Mouse (Mus musculus): ENCODE measurements around the gene Ccdc9b. TPM values are rescaled to one million over a fixed set of nuclear protein-coding genes. Genes with fewer than 3 reads are reported as not detected.

Gene Ccdc9b
- polyA plus RNA-seq, 1 experiment, result not detected

DNA sequence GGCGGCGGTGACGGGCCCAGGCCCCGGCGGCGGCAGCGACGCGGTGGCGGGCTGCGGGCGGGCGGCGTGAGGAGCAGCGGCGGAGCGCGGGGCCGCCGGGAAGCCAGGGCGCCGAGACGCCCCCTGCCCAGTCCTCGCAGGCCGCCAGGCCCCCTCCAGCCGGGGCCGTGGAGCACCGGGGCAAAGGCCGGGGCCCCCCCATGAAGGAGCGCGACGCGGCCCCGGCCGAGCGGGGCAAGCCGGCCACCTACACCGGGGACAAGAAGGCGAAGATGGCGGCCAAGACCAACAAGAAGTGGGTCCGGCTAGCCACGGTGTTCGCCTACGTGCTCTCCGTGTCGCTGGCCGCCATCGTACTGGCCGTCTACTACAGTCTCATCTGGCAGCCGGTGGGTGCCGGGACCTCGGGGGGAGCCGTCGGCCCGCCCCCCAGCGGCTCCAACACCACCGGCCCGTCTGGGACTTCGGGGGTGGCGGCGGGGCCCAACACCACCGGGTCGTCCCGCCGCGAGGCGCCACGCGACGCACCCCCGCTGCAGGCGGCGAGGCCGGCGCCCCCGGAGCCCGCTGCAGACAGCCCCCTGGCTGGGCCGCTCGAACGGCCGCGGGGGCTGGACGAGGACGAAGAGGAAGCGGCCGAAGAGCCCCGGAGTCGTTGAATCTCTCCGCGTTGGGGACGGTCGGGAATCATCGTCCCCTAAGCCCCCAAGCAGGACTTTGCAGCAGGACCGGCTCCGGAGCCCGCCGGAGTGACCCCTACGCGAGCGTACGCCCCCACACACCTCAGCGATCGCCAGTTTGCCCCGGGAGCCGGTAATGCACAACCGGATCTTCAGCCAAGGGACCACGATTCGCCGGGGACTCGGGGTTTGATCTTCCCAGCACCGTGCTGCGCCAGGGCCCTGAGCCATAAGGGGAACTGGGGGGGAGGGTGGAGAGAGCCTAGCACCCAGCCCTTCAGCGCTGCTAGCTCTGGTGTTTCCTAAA, 16.3 kb downstream of the Ccdc9b start:
- Histone ChIP-seq H3K4me1 (ENCODE audit: control insufficient read depth) (peaks cover 68% of the 10 kb centered on the region), H3K36me3 (ENCODE audit: control insufficient read depth) (peaks cover 38% of the 10 kb centered on the region), H3K9me3 (ENCODE audit: control insufficient read depth, low read length) (no peaks in the 10 kb centered on the region), H3K4me3 (replicated peaks) (peak overlapping the region; percentile 91), H3K27me3 (ENCODE audit: control insufficient read depth) (peaks cover 19% of the 10 kb centered on the region)
- no peak for TF ChIP-seq GATA1 (IDR thresholded peaks at IDR 0.05; ENCODE audit: low read length)
- TF ChIP-seq TAL1 (IDR thresholded peaks at IDR 0.05; ENCODE audit: low read length), result no peak

DNA sequence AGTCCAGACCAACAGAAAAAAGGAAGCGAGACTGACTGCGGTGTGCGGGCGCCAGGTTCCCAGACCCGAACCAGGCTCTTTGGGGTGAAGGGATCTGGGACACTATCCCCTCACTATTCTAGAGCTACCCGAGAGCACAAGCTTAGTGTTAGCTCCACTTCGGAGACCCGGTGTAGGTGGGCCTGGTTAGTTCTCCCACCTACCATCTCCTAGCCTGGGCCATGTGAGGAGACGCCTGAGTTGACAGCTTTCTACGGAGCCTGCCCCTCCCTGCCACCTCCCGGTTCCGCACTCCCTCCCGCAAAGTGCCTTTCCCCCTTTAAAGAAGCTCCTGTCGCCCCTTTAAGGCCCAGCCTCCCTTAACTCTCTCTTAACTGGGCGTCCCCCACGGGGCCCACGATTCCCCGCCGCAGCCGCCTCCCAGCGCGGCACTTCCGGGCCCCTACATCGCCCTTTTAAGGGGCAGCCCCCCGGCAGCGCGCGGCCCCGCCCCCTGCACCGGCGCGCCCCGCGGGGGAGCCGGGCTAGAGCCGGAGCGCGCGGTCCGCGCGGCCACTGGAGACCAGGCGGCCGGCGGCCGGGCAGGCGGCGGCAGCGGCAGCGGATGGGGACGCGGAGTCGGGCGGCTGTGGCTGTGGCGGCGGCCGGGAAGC, 17.1 kb downstream of the Ccdc9b start, which contains the start of gene Inafm2:
Gene Inafm2 (plus strand): TSS at position 527 of the 653 bp plus-strand sequence.
- TF ChIP-seq GATA1 (IDR thresholded peaks at IDR 0.05; ENCODE audit: low read length) (no peak), TAL1 (IDR thresholded peaks at IDR 0.05; ENCODE audit: low read length) (no peak)
- Histone ChIP-seq H3K36me3 (ENCODE audit: control insufficient read depth) (peaks cover 32% of the 10 kb centered on the region), H3K27me3 (ENCODE audit: control insufficient read depth) (peaks cover 19% of the 10 kb centered on the region), H3K9me3 (ENCODE audit: control insufficient read depth, low read length) (no peaks in the 10 kb centered on the region), H3K4me1 (ENCODE audit: control insufficient read depth) (peaks cover 63% of the 10 kb centered on the region), H3K4me3 (replicated peaks) (peak within 1 kb of the TSS; percentile 91)

DNA sequence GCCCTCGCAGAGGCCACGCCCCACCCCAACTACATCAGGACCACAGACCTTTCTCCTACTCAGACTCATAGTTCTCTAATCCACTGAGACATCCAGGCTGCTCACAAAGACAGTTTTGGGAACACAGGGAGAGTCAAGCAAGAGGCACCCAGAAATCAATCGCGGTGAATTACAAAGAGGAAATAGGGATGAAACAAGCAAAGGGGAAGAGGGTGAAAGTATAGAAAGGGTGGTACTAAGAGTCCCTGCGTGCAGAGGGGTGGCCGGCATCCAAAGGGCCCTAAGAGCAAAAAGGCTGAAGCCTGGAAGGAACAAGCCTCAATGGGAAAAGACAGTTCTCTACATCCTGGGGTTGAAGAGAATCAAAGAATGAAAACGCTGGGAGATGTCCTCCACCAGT, 17.8 kb downstream of the Ccdc9b start:
- TF ChIP-seq GATA1 (IDR thresholded peaks at IDR 0.05; ENCODE audit: low read length) (no peak), TAL1 (IDR thresholded peaks at IDR 0.05; ENCODE audit: low read length) (no peak)
- Histone ChIP-seq H3K4me3 (replicated peaks) (peak overlapping the region; percentile 91), H3K27me3 (ENCODE audit: control insufficient read depth) (peaks cover 19% of the 10 kb centered on the region), H3K9me3 (ENCODE audit: control insufficient read depth, low read length) (no peaks in the 10 kb centered on the region), H3K36me3 (ENCODE audit: control insufficient read depth) (peaks cover 24% of the 10 kb centered on the region), H3K4me1 (ENCODE audit: control insufficient read depth) (peaks cover 55% of the 10 kb centered on the region)

DNA sequence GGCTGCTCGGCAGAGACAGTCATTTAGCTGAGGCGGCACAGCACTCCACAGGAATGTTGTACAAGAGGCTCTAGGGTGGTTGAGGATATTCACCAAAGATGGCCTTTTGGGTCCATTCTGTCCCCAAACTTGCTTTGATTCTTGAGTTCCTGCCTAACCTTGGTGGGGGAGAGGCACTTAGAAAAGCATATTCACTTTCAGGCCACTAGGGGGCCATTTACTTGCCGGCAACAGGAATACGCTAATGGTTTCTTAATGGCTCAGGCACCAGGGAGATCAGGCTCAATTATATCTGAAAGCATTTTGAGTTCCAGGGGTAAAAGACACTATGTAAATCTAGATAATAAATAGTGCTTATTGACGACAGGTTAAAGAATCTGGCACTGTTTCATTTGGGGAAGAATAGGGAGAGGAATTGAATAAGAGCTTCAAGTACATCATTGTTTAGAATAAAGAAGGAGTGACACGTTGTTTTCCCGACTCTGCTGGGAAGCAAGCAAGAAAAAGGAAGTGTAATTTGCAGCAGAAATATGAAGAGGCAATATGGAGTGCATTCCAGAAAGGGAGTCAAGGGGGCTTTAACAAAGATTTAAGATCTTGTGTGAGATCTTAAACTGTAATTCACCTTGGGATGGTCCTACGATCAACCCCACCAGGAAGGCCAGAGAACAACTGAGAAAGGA, 19.1 kb downstream of the Ccdc9b start:
- peaks cover 19% of the 10 kb centered on the region for H3K27me3 ChIP-seq (ENCODE audit: control insufficient read depth)
- H3K4me3 ChIP-seq (replicated peaks), result no peak overlapping the region
- H3K4me1 ChIP-seq (ENCODE audit: control insufficient read depth), result peaks cover 43% of the 10 kb centered on the region
- H3K36me3 ChIP-seq (ENCODE audit: control insufficient read depth), result peaks cover 12% of the 10 kb centered on the region
- TF ChIP-seq GATA1 (IDR thresholded peaks at IDR 0.05; ENCODE audit: low read length), result no peak
- no peak for TF ChIP-seq TAL1 (IDR thresholded peaks at IDR 0.05; ENCODE audit: low read length)
- no peaks in the 10 kb centered on the region for H3K9me3 ChIP-seq (ENCODE audit: control insufficient read depth, low read length)

DNA sequence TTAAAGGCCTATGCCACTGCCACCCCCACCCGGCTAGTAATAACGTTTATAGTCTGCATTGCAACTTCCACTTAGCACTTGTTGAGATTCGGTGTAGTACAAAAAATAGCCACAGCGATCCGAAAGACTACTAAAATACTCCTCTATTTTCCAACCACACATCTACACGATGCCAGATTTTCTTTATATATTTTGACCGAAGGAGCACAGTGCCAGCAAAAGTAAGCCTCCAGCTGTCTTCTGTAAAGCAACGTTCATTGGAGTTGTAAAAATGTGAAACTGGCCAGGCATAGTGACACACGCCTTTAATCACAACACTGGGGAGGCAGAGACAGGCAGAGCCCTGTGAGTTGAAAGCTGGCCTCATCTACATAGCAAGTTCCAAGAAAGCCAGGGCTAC, 21.3 kb downstream of the Ccdc9b start:
- TF ChIP-seq GATA1 (IDR thresholded peaks at IDR 0.05; ENCODE audit: low read length) (no peak), TAL1 (IDR thresholded peaks at IDR 0.05; ENCODE audit: low read length) (no peak)
- Histone ChIP-seq H3K4me1 (ENCODE audit: control insufficient read depth) (peaks cover 22% of the 10 kb centered on the region), H3K9me3 (ENCODE audit: control insufficient read depth, low read length) (no peaks in the 10 kb centered on the region), H3K4me3 (replicated peaks) (no peak overlapping the region), H3K27me3 (ENCODE audit: control insufficient read depth) (peaks cover 19% of the 10 kb centered on the region), H3K36me3 (ENCODE audit: control insufficient read depth) (no peaks in the 10 kb centered on the region)

DNA sequence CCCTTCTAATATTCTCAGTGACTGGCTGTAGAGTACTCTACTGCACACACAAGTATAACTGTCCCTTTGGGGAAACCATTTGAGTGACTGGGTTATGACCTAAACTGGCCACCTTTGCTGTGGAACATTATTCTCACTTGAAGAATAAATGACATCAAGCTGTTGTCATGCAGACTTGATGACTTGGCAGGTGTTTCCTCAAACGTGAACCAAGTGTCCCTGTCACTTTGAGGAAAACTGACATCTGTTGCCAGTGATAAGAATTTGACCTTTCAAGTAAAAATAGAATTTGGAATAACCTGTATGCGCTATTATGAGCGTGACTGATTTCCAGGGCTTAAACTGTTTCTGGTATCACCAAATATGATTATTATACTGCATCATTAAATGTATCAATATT, 22.1 kb downstream of the Ccdc9b start:
- H3K4me1 ChIP-seq (ENCODE audit: control insufficient read depth), result peaks cover 18% of the 10 kb centered on the region
- no peaks in the 10 kb centered on the region for H3K9me3 ChIP-seq (ENCODE audit: control insufficient read depth, low read length)
- H3K4me3 ChIP-seq (replicated peaks), result no peak overlapping the region
- no peak for TF ChIP-seq GATA1 (IDR thresholded peaks at IDR 0.05; ENCODE audit: low read length)
- no peak for TF ChIP-seq TAL1 (IDR thresholded peaks at IDR 0.05; ENCODE audit: low read length)
- H3K36me3 ChIP-seq (ENCODE audit: control insufficient read depth), result no peaks in the 10 kb centered on the region
- peaks cover 21% of the 10 kb centered on the region for H3K27me3 ChIP-seq (ENCODE audit: control insufficient read depth)

DNA sequence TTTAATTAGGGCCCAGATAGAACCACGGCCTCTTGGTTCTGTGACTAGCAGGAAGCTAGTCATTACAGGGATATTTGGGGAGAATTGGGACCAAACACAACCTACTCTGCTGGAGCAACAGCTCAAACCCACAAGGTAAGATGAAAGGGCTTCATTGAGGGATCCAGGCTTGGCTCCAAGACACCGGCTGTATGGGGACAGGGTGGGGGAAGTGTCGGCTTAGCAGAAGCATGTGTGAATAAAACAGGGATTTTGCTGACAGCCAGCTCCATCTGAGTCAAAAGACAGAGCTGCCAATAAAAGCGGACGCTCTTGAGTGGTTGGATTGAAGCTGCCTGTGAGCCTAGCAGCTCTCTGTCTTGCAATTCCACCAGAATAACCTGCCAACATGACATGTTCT, 29.1 kb downstream of the Ccdc9b start:
- peaks cover 31% of the 10 kb centered on the region for H3K27me3 ChIP-seq (ENCODE audit: control insufficient read depth)

DNA sequence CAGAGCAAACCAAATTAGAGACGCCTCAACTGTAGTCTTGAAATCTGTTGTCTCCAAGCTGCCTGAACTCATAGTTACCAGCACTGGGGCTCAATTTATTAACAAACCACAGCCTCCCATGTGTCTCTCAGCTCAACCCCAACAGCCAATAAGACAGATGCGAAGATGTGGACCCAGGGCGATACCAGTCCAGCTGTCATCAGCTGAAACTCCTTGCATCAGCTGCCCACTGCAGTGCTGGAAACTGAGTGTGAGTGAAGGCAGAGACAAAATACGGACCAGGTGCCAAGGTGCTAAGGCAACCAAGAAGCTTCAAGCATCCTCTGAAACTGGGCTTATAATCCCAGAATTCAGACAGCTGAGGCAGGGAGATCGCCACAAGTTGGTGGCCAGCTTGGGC, 30.5 kb downstream of the Ccdc9b start:
- Histone ChIP-seq H3K36me3 (ENCODE audit: control insufficient read depth) (no peaks in the 10 kb centered on the region), H3K9me3 (ENCODE audit: control insufficient read depth, low read length) (no peaks in the 10 kb centered on the region), H3K4me1 (ENCODE audit: control insufficient read depth) (0 out of 2 replicates have a peak, but pooled peaks cover 2% of the 10 kb centered on the region), H3K4me3 (replicated peaks) (no peak overlapping the region), H3K27me3 (ENCODE audit: control insufficient read depth) (peaks cover 44% of the 10 kb centered on the region)
- no peak for TF ChIP-seq GATA1 (IDR thresholded peaks at IDR 0.05; ENCODE audit: low read length)
- no peak for TF ChIP-seq TAL1 (IDR thresholded peaks at IDR 0.05; ENCODE audit: low read length)

More for the DNA sequence above, 29.1 kb downstream of the Ccdc9b start:
- TF ChIP-seq TAL1 (IDR thresholded peaks at IDR 0.05; ENCODE audit: low read length), result no peak
- no peak for TF ChIP-seq GATA1 (IDR thresholded peaks at IDR 0.05; ENCODE audit: low read length)
- H3K4me3 ChIP-seq (replicated peaks), result no peak overlapping the region
- H3K9me3 ChIP-seq (ENCODE audit: control insufficient read depth, low read length), result no peaks in the 10 kb centered on the region
- 0 out of 2 replicates have a peak, but pooled peaks cover 2% of the 10 kb centered on the region for H3K4me1 ChIP-seq (ENCODE audit: control insufficient read depth)
- no peaks in the 10 kb centered on the region for H3K36me3 ChIP-seq (ENCODE audit: control insufficient read depth)

DNA sequence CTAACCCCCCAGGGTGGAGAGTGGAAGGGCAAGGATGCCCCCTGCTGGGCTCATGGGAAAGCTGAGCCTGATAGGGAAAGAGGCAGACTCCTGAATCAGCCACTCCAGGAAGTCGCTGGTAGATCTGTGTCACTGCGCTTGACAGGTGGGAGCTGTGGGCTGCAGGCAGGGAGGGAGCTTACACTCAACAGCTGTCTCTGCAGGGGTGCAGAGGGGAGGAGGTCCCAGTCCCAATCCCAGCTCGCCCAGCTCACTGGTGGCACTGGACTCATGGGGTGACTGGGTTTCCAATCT, 31.9 kb downstream of the Ccdc9b start:
- Histone ChIP-seq H3K9me3 (ENCODE audit: control insufficient read depth, low read length) (no peaks in the 10 kb centered on the region), H3K27me3 (ENCODE audit: control insufficient read depth) (peaks cover 46% of the 10 kb centered on the region), H3K36me3 (ENCODE audit: control insufficient read depth) (no peaks in the 10 kb centered on the region), H3K4me1 (ENCODE audit: control insufficient read depth) (0 out of 2 replicates have a peak, but pooled peaks cover 2% of the 10 kb centered on the region), H3K4me3 (replicated peaks) (no peak overlapping the region)
- TF ChIP-seq GATA1 (IDR thresholded peaks at IDR 0.05; ENCODE audit: low read length) (no peak), TAL1 (IDR thresholded peaks at IDR 0.05; ENCODE audit: low read length) (no peak)
